Mouse (Mus musculus) bone marrow macrophage, adult 2 months (primary cell): ENCODE results near the gene Vwa7. TPM values are rescaled to one million over a fixed set of nuclear protein-coding genes. Genes with fewer than 3 reads are reported as not detected.

Experiments
- H3K27ac ChIP-seq: 2 replicates; pipeline ENCODE4 v1.5.1; 2012; ENCODE audit warnings: low read depth, low read length; ENCODE audit not compliant: insufficient read depth
- H3K4me1 ChIP-seq: 2 replicates; pipeline ENCODE4 v1.6.1; 2012; ENCODE audit warnings: low read length; ENCODE audit not compliant: control insufficient read depth, insufficient read depth
- H3K4me3 ChIP-seq: 2 replicates; pipeline ENCODE4 v1.5.1; 2012; ENCODE audit warnings: mild to moderate bottlenecking, low read length, moderate library complexity; ENCODE audit not compliant: insufficient read depth
- CTCF ChIP-seq: IDR thresholded peaks from 2 replicates; pipeline ENCODE4 v1.5.1; 2012; ENCODE audit warnings: low read depth, mild to moderate bottlenecking, low read length, moderate library complexity
- POLR2A ChIP-seq: IDR thresholded peaks from 2 replicates; pipeline ENCODE4 v1.6.1; 2012; ENCODE audit warnings: mild to moderate bottlenecking, low read depth, low read length, borderline replicate concordance
- polyA plus RNA-seq: library from polyadenylated mRNA; stranded (reverse); fragments of >200 nt; gene quantifications from 2 replicates; pipeline ENCODE4 v1.2.4, GENCODE M21; 2012; ENCODE audit not compliant: missing spikeins, insufficient read depth, insufficient read length

The Vwa7 gene
- polyA plus RNA-seq, 1 experiment: 0.34 TPM

DNA sequence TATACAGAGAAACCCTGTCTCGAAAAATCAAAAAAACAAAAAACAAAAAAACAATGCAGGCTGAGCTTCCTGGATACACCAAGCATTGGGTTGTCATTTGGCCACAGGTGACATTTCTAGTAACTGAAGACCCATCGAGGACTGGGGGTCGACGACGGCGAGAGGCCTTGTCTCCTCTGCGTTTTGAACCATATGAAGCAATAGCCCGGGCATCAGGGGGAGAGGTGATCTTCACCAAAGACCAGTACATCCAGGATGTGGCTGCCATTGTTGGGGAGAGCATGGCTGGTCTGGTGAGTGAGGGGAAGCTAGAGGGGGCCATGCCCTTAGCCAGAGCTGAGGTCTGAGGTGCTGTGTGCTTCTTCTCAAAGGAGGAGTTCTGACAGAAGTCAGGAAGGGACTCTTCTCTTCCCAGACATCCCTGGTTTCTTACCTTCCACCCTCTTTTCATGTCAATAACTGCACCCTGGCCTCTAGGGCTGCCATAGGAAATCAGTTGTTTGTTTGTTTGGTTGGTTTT is 6.2 kb downstream of the Vwa7 start:
- Histone ChIP-seq H3K27ac (no peak overlapping the region), H3K4me3 (no peak overlapping the region), H3K4me1 (peaks cover 26% of the 10 kb centered on the region)
- TF ChIP-seq POLR2A (no peak), CTCF (no peak)

DNA sequence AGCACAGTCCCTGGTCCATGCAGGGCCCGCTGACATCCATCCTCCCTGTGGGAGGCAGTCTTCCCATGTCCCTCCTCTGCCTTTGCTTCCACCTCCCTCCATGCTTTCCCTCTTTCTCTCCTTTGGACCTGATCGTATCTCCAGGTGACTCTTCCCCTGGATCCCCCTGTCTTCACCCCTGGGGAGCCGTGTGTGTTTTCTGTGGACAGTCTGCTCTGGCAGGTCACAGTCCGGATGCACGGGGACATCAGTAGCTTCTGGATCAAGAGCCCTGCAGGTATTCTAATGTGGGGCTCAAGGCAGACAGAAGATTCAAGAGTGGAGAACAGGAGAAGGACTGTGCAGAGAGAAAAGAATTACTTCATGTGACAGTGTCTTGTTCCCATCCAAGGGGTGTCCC is 6.8 kb downstream of the Vwa7 start:
- TF ChIP-seq POLR2A (no peak), CTCF (no peak)
- H3K4me3 ChIP-seq: no peak overlapping the region
- H3K27ac ChIP-seq: no peak overlapping the region
- peaks cover 26% of the 10 kb centered on the region for H3K4me1 ChIP-seq

DNA sequence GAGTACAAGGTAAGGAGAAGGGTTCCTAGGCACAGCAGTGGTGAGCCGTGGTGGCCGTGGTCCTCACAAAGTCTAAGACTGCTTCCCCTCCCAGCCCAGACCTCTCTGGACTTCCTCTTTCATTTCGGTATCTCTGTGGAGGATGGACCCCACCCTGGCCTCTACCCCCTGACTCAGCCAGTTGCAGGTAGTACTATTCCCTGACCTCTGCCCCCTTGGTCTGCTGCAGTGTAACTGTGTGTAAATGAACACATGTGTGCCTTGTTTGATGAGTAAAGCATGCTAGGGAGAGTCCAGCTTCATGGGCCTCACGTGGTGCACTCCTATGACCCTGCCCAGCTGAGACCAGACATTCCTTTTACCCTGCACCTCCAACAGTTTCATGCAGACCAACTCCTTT is 7.4 kb downstream of the Vwa7 start:
- TF ChIP-seq CTCF (no peak), POLR2A (no peak)
- Histone ChIP-seq H3K4me3 (peak overlapping the region; percentile 35; the same call in 1 of the 2 replicates), H3K4me1 (peaks cover 26% of the 10 kb centered on the region), H3K27ac (no peak overlapping the region)

DNA sequence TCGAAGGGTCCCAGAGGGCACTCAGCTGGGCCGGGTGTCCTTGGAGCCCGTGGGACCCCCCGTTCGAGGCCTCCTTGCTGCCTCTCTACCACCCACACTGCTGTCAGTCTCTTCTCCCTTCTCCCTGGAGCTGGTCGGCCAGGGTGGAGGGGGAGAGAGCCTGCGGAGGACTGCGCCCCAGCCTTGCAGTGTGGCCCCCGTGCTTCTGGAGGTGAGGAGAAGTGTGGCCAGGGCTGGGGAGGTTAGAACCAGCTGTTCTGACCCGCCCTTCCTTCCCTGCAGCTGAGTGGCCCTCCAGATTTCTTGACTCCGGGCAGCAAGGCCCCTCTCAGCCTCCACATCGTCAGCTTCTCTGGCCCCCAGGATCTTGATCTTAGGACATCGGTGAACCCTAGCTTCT is 7.9 kb downstream of the Vwa7 start:
- Histone ChIP-seq H3K27ac (no peak overlapping the region), H3K4me1 (peaks cover 26% of the 10 kb centered on the region)

DNA sequence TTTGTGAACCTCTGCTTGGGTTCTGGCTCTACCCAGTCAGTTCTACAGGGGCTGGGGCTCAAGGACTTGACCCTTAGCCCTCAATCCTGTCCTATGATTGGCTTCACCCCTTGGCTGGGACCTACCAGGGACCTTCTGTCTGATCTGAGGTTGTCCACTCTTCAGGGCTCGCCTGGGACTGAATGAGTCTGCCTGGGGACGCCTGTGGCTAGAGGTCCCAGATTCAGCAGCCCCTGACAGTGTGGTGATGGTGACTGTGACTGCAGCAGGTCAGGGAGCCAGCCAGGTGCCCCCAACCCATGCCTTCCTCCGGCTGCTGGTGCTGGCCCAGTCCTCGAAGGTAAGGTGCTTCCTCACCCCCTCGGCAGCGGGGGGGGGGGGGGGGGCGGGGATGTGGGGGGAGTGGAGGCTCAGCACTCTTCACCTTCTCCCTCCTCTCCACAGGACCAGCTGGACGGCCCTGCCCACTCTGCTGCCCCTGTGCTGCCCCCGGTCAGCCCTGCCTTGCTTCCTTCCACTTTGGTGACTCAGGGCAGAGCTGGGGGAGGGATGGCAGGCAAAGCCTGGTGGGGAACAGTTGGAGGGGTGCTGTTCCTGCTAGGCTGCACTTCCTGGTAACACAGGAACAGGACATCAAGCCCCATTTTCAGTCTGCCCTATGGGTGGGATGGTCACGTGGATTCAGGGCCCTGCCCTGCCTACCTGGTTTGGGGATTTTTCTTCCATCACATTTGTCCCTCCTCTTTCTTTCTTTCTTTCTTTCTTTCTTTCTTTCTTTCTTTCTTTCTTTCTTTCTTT is 8.5 kb downstream of the Vwa7 start:
- peaks cover 26% of the 10 kb centered on the region for H3K4me1 ChIP-seq
- H3K4me3 ChIP-seq: no peak overlapping the region
- H3K27ac ChIP-seq: no peak overlapping the region
- TF ChIP-seq CTCF (no peak), POLR2A (no peak)

More for the DNA sequence above, 7.9 kb downstream of the Vwa7 start:
- H3K4me3 ChIP-seq: no peak overlapping the region
- TF ChIP-seq CTCF (no peak), POLR2A (no peak)

DNA sequence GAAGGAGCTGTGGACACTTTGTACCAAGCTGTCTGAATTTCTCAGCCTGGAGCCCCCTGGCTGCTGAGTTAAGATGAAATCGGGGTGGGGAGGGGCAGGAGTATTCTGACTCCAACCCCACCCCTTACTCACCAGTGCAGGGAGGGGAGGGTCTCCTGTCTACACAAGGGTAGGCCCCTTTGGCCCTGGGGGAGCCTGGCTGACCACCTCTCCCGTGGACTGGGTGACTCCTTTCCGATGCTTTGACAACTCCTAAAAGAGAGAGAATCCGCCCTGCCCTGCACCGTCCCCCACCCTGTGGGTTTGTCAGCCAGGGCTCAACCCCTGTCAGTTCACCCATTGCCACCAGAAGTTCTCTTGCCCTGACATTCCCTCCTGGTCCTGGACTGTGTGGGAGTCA is 9.8 kb downstream of the Vwa7 start:
- Histone ChIP-seq H3K4me1 (peaks cover 29% of the 10 kb centered on the region), H3K4me3 (no peak overlapping the region), H3K27ac (no peak overlapping the region)
- TF ChIP-seq POLR2A (no peak), CTCF (no peak)

DNA sequence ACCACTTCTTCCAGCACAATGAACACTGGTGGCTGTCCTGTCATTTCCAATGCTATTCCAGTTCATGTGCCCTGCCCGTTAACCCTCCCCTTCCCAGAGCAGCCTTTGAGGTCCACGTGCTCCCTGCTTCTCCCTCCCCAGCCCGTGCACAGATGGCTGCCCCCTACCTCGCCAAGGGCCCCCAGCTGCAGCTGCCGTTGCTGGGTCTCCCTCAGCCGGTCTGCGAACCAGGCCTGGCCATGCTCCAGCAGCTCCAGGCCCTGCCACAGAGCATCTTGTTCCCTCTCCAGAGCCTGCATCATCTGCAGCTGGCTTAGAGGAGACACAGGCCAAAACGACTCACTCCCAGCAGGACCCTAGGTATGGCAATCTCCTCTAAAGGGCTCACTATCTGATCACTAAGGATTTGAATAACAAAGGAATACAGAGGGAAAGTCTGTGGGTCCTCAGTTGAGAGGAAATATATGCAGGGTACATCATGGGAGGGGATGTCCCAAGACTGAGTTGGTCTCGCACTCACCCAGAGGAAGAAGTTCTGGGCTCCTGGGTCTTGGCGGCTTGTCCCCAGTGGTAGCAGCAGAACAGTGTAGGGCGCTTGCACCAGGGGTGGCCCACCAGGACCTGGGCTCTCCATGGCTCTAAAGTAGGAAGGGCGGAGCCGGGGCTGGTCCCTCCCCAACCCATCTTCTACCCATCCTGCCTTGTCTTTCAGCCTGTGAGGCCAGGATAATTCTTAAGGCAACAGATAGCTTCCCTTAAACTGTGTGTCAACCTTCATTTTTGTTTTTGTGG is 11.1 kb downstream of the Vwa7 start, which contains the start of gene Sapcd1:
Gene Sapcd1, minus strand, starts transcription at position 740 of the 792 bp plus-strand sequence.
- Histone ChIP-seq H3K4me1 (peaks cover 29% of the 10 kb centered on the region), H3K27ac (no peak within 1 kb of the TSS), H3K4me3 (no peak within 1 kb of the TSS)
- no peak for TF ChIP-seq POLR2A

DNA sequence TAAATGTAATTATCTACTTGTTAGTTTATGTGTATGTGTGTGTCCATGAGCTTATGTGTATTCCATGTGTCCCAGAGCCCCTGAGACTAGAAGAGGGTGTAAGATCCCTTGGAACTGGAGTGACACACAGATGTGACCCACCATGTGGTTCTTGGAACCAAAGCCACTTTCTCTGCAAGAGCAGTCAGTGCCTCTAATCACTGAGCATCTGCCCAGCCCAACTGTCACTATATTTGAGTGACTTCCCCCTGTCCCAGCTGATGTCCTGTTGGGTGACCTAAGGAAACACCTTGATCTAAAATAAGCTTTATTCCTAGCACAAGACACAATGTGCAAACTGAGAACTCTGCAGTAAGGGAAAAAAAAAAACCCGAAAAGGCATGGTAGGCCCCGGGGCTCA is 11.9 kb downstream of the Vwa7 start:
- Histone ChIP-seq H3K4me1 (peaks cover 29% of the 10 kb centered on the region), H3K27ac (no peak overlapping the region), H3K4me3 (no peak overlapping the region)
- TF ChIP-seq CTCF (no peak), POLR2A (no peak)

DNA sequence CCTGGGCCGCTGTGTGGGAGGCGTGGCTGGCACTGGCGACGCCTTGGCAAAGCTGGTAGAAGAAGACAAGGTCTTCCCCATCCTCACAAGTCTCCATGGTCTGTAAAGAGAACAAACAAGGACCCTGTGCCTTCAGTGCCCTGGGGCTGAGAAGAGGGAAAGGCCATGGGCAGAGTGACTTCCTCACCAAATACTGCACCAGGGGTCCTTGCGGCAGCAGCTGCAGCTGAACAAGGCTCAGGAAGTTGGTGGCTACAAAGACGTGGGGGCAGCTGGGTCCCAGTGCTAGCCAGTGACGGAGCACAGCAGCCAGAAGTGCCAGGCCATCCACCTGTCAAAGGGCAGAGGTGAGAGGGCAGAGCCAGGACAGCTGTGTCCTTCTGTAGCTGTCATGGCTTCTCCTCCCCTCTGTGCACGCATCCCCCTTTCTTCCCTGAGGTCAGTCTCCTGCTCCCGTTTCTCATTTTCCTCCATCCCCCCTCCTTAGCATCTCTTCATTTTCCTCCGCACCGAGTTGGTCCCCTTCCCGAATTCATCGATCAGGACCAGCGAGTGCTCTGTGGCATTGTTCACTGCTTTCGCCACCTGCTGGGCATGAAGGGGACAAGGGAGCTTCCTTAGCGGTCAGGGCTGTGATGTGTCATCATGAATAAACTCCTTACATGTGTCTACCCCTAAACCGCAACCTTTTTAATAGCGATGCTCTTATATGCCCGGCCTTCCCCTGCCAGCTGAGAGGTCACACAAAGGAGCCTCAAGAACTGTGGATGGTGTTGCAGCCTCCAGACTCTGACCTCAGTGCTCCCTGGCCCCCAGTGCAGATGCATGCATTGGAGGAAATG is 13.5 kb downstream of the Vwa7 start:
- no peak overlapping the region for H3K4me3 ChIP-seq
- TF ChIP-seq CTCF (no peak), POLR2A (no peak)
- no peak overlapping the region for H3K27ac ChIP-seq
- H3K4me1 ChIP-seq: peaks cover 17% of the 10 kb centered on the region
